In genomic region chr19:34662740-34663139, GRCm38 (mm10) we compare ENCODE assay signal across 9 mouse cellular contexts. TPM values are rescaled to one million over a fixed set of nuclear protein-coding genes. Genes with fewer than 3 reads are reported as not detected.
DNase-seq lines count a peak whose midpoint lies in the region; ATAC-seq and TF ChIP-seq lines count a peak whose summit lies in the region.
"Had no signal": no experiment of that assay in that cellular context is flagged by ENCODE, and none has a peak within 500 bp of the region (broad histone marks: within the 10 kb centered on the region; RNA-seq: fewer than 3 reads in every experiment).

No protein-coding gene starts in this region.

- TF ChIP-seq CTCF in lung, embryonic 14.5 days (IDR thresholded peaks at IDR 0.05; ENCODE audit: low read depth), result no peak
- TF ChIP-seq CTCF in heart, postnatal 0 days (IDR thresholded peaks at IDR 0.05; ENCODE audit: low read depth), result no peak

- H3K79me2 ChIP-seq in myocyte (ENCODE audit: control insufficient read depth, insufficient read depth), result no peaks in the 10 kb centered on the region

- 0 out of 2 replicates have a peak, but pooled peaks have one; percentile 4 for ATAC-seq in frontal cortex, adult (ENCODE audit: low TSS enrichment)
- ATAC-seq in lung, embryonic 14.5 days (ENCODE audit: insufficient read depth), result no peak
- ATAC-seq in heart, postnatal 0 days (ENCODE audit: insufficient read depth, low read depth), result peak; percentile 7; the same call in 1 of the 2 replicates

- no peak overlapping the region for H3K4me3 ChIP-seq in lung, embryonic 14.5 days (ENCODE audit: low read depth, low read length)
- H3K4me3 ChIP-seq in heart, postnatal 0 days (ENCODE audit: low read depth, low read length), result no peak overlapping the region
- H3K4me3 ChIP-seq in myocyte, result peak overlapping the region; percentile 2

- H3K9ac ChIP-seq in lung, embryonic 14.5 days, result no peak overlapping the region
- H3K9ac ChIP-seq in heart, postnatal 0 days (replicated peaks; ENCODE audit: low read depth, low read length), result peak overlapping the region; percentile 17; the same call in 1 of the 2 replicates

- WGBS in lung, embryonic 14.5 days, result 36% methylated on average over 5 of the region's 5 CpGs
- 39% methylated on average over 5 of the region's 5 CpGs for whole genome bisulfite sequencing in heart, postnatal 0 days

- no peak for DNase-seq in frontal cortex, adult 2 months (ENCODE audit: extremely low spot score in 1 of 2, low spot score in 1 of 2)
- DNase-seq in lung, embryonic 14.5 days, result no peak
- no peak for DNase-seq in lung, postnatal 36 days
- DNase-seq in heart, postnatal 0 days (ENCODE audit: low spot score), result no peak
- no peak for DNase-seq in ovary, postnatal 36 days (ENCODE audit: low spot score)
- DNase-seq in layer of hippocampus, adult 11-12 months (ENCODE audit: low spot score), result no peak
- DNase-seq: thymus, adult 18-20 months had no signal

- no peak for TF ChIP-seq POLR2A in myocyte (IDR thresholded peaks at IDR 0.05; ENCODE audit: insufficient read length, low read depth)

- H3ac ChIP-seq in myocyte (ENCODE audit: control insufficient read depth, insufficient read length), result no peak overlapping the region

- H3K27ac ChIP-seq in lung, embryonic 14.5 days (ENCODE audit: low read depth), result no peak overlapping the region
- H3K27ac ChIP-seq in heart, postnatal 0 days (ENCODE audit: low read depth), result peak overlapping the region; percentile 78

- no peaks in the 10 kb centered on the region for H3K27me3 ChIP-seq in lung, embryonic 14.5 days (ENCODE audit: insufficient read depth, low read length)
- no peaks in the 10 kb centered on the region for H3K27me3 ChIP-seq in heart, postnatal 0 days (ENCODE audit: control insufficient read depth, insufficient read depth, low read length)
- H3K27me3 ChIP-seq in myocyte (ENCODE audit: control insufficient read depth, insufficient read depth, insufficient read length), result peaks cover 16% of the 10 kb centered on the region

- TF ChIP-seq EP300 in heart, postnatal 0 days (IDR thresholded peaks at IDR 0.05; ENCODE audit: low read depth), result no peak

- no peaks in the 10 kb centered on the region for H3K36me3 ChIP-seq in lung, embryonic 14.5 days (ENCODE audit: insufficient read depth)
- H3K36me3 ChIP-seq in heart, postnatal 0 days (replicated peaks; ENCODE audit: control insufficient read depth, insufficient read depth, low read length), result no peaks in the 10 kb centered on the region
- no peaks in the 10 kb centered on the region for H3K36me3 ChIP-seq in myocyte (ENCODE audit: control insufficient read depth, insufficient read depth)

- no peaks in the 10 kb centered on the region for H3K4me1 ChIP-seq in lung, embryonic 14.5 days (ENCODE audit: insufficient read depth)
- H3K4me1 ChIP-seq in heart, postnatal 0 days (ENCODE audit: control insufficient read depth, insufficient read depth), result peaks cover 4% of the 10 kb centered on the region; the same call in 1 of the 2 replicates

- H3K4me2 ChIP-seq in lung, embryonic 14.5 days, result peak overlapping the region; percentile 55
- H3K4me2 ChIP-seq in heart, postnatal 0 days (ENCODE audit: low read depth, low read length), result peak overlapping the region; percentile 68; the same call in 1 of the 2 replicates
- peak overlapping the region; percentile 93 for H3K4me2 ChIP-seq in myocyte (ENCODE audit: low read depth)

- no peaks in the 10 kb centered on the region for H3K9me3 ChIP-seq in lung, embryonic 14.5 days (ENCODE audit: low read depth, low read length)
- H3K9me3 ChIP-seq in heart, postnatal 0 days (replicated peaks; ENCODE audit: control insufficient read depth, low read length), result no peaks in the 10 kb centered on the region

TF ChIP-seq in myocyte, 11 proteins besides CTCF, POLR2A, EP300 and RAD21:
- TF ChIP-seq TCF12 (IDR thresholded peaks at IDR 0.05; ENCODE audit: insufficient read depth, poor library complexity, severe bottlenecking) (no peak), POLR2AphosphoS2 (IDR thresholded peaks at IDR 0.05; ENCODE audit: insufficient read length, low read depth) (no peak), CEBPB (IDR thresholded peaks at IDR 0.05; ENCODE audit: insufficient read depth, poor library complexity, severe bottlenecking) (no peak), USF1 (IDR thresholded peaks at IDR 0.05; ENCODE audit: low read depth) (no peak), SRF (IDR thresholded peaks at IDR 0.05; ENCODE audit: control insufficient read depth, insufficient read length, low read depth) (no peak), MYOD1 (IDR thresholded peaks at IDR 0.05; ENCODE audit: control insufficient read depth in 1 of 3, insufficient read length in 2 of 3, low read depth in 2 of 3) (no peak), TCF3 (IDR thresholded peaks at IDR 0.05; ENCODE audit: insufficient read length, low read depth) (no peak), E2F4 (IDR thresholded peaks at IDR 0.05; ENCODE audit: insufficient read depth) (no peak)

RNA-seq across cellular contexts. Expression of gene Ifit1, which starts 22.1 kb away (rescaled TPM):
- 5.8 and 5.9 TPM in 2 replicates for polyA plus RNA-seq in frontal cortex, adult 2 months (2012; rRNA removed)
- 0.11 TPM in 1 of 2 replicates, not detected in the other for polyA plus RNA-seq in lung, embryonic 14.5 days (2014; fragmentation: Nextera tagmentation; extraction: Ambion mirVana)
- 4.4 and 9.7 TPM in 2 replicates for total RNA-seq in heart, postnatal 0 days (2014; rRNA removed; ENCODE audit: low replicate concordance)
- 0.74 and 1.2 TPM in 2 replicates for polyA plus RNA-seq in heart, postnatal 0 days (2015; fragmentation: Nextera tagmentation; extraction: Ambion mirVana)
- polyA plus RNA-seq in myocyte (2012; fragmentation: generic; extraction: Trizol), result 0.53 TPM

RNA-seq across cellular contexts. Expression of gene Ifit1bl2, which starts 22.2 kb away (rescaled TPM):
- 0.42 and 0.48 TPM in 2 replicates for polyA plus RNA-seq in frontal cortex, adult 2 months (2012; rRNA removed)
- 0.12 TPM in 1 of 2 replicates, not detected in the other for polyA plus RNA-seq in lung, embryonic 14.5 days (2014; fragmentation: Nextera tagmentation; extraction: Ambion mirVana)
- 0.19 and 1.9 TPM in 2 replicates for total RNA-seq in heart, postnatal 0 days (2014; rRNA removed; ENCODE audit: low replicate concordance)
- polyA plus RNA-seq in heart, postnatal 0 days (2015; fragmentation: Nextera tagmentation; extraction: Ambion mirVana), result 1.0 and 1.3 TPM in 2 replicates
- 0.02 TPM for polyA plus RNA-seq in myocyte (2012; fragmentation: generic; extraction: Trizol)

RNA-seq across cellular contexts. Expression of gene Ifit3b, which starts 55.0 kb away (rescaled TPM):
- 8.1 and 8.4 TPM in 2 replicates for polyA plus RNA-seq in frontal cortex, adult 2 months (2012; rRNA removed)
- not detected in 2 replicates for polyA plus RNA-seq in lung, embryonic 14.5 days (2014; fragmentation: Nextera tagmentation; extraction: Ambion mirVana)
- total RNA-seq in heart, postnatal 0 days (2014; rRNA removed; ENCODE audit: low replicate concordance), result 0.57 and 2.5 TPM in 2 replicates
- 0.59 and 0.72 TPM in 2 replicates for polyA plus RNA-seq in heart, postnatal 0 days (2015; fragmentation: Nextera tagmentation; extraction: Ambion mirVana)
- polyA plus RNA-seq in myocyte (2012; fragmentation: generic; extraction: Trizol), result 0.02 TPM
